Mouse (Mus musculus) adrenal gland, adult (tissue): ENCODE data around the gene Pbx4.

ENCODE experiments used
- DNase-seq, 2 experiments: peaks; one replicate each; pipeline ENCODE4 v3.0.0; 2022 to 2023; ENCODE audit warnings: low spot score in 1 of 2; ENCODE audit not compliant: inconsistent age in 2 of 2

The Pbx4 gene

GRCm38 (mm10) chr8:69832298-69832853 is at the start of gene Pbx4:
Gene Pbx4 (plus strand): TSS chr8:69832491.
- DNase-seq = peak; percentile 86 to 92

GRCm38 (mm10) chr8:69789105-69789504 is 43.2 kb upstream of the Pbx4 start:
- no peak for DNase-seq

- DNase-seq = no peak
Observed at GRCm38 (mm10) chr8:69789731-69790130, 42.6 kb upstream of the Pbx4 start.

- no peak for DNase-seq
Observed at GRCm38 (mm10) chr8:69790364-69790763, 41.9 kb upstream of the Pbx4 start.

GRCm38 (mm10) chr8:69790773-69791367 is 41.4 kb upstream of the Pbx4 start, which contains the start of the genes Atp13a1 and Zfp866:
Gene Atp13a1 (plus strand): TSS chr8:69791163.
Gene Zfp866 (minus strand): TSS chr8:69791178.
- DNase-seq = peak; percentile 92 to 97

GRCm38 (mm10) chr8:69791415-69792068 is 40.7 kb upstream of the Pbx4 start:
- DNase-seq = no peak

GRCm38 (mm10) chr8:69793666-69794065 is 38.6 kb upstream of the Pbx4 start:
- DNase-seq = no peak

GRCm38 (mm10) chr8:69794096-69794495 is 38.2 kb upstream of the Pbx4 start:
- DNase-seq = no peak

GRCm38 (mm10) chr8:69794901-69795300 is 37.4 kb upstream of the Pbx4 start:
- DNase-seq = no peak

GRCm38 (mm10) chr8:69796721-69797345 is 35.5 kb upstream of the Pbx4 start:
- no peak for DNase-seq

- no peak for DNase-seq
Observed at GRCm38 (mm10) chr8:69797661-69798060, 34.6 kb upstream of the Pbx4 start.

- no peak for DNase-seq
Observed at GRCm38 (mm10) chr8:69799261-69799660, 33.0 kb upstream of the Pbx4 start.

- no peak for DNase-seq
Observed at GRCm38 (mm10) chr8:69799946-69800345, 32.3 kb upstream of the Pbx4 start.

- no peak for DNase-seq
Observed at GRCm38 (mm10) chr8:69801796-69802195, 30.5 kb upstream of the Pbx4 start.

- no peak for DNase-seq
Observed at GRCm38 (mm10) chr8:69802216-69802615, 30.1 kb upstream of the Pbx4 start.

- peak in 1 of 2 experiments; percentile 4 for DNase-seq
Observed at GRCm38 (mm10) chr8:69803366-69803765, 28.9 kb upstream of the Pbx4 start.

GRCm38 (mm10) chr8:69804537-69804936 is 27.8 kb upstream of the Pbx4 start:
- peak in 1 of 2 experiments; percentile 1 for DNase-seq

GRCm38 (mm10) chr8:69805086-69805485 is 27.2 kb upstream of the Pbx4 start:
- peak in 1 of 2 experiments; percentile 7 for DNase-seq

- peak in 1 of 2 experiments; percentile 8 for DNase-seq
Observed at GRCm38 (mm10) chr8:69805491-69805890, 26.8 kb upstream of the Pbx4 start.

- peak in 1 of 2 experiments; percentile 12 for DNase-seq
Observed at GRCm38 (mm10) chr8:69807236-69807635, 25.1 kb upstream of the Pbx4 start.

- peak; percentile 85 to 94 for DNase-seq
Observed at GRCm38 (mm10) chr8:69808094-69808863, 24.0 kb upstream of the Pbx4 start, which contains the start of gene Gmip. Gene Gmip (plus strand): TSS chr8:69808679.
